Mouse (Mus musculus): ENCODE measurements around the gene Tcerg1l. TPM values are rescaled to one million over a fixed set of nuclear protein-coding genes. Genes with fewer than 3 reads are reported as not detected.

Gene Tcerg1l
- total RNA-seq (2015) (not detected in 2 replicates), total RNA-seq (2017) (1.2 TPM in 1 of 2 replicates, not detected in the other)

- no peak for ATAC-seq (replicated peaks; ENCODE audit: poor library complexity)
Measured at GRCm38 (mm10) chr7:138397485-138398181, at the start of gene Tcerg1l. Gene Tcerg1l, minus strand, starts transcription at chr7:138397730.

- no peak for ATAC-seq (replicated peaks; ENCODE audit: poor library complexity)
Measured at GRCm38 (mm10) chr7:138442096-138442495, 44.6 kb upstream of the Tcerg1l start.

GRCm38 (mm10) chr7:138432541-138432940 lies 35.0 kb upstream of the Tcerg1l start:
- no peak for ATAC-seq (replicated peaks; ENCODE audit: poor library complexity)

- ATAC-seq (replicated peaks; ENCODE audit: poor library complexity), result no peak
Measured at GRCm38 (mm10) chr7:138431456-138431855, 33.9 kb upstream of the Tcerg1l start.

GRCm38 (mm10) chr7:138429916-138430315 lies 32.4 kb upstream of the Tcerg1l start:
- ATAC-seq (replicated peaks; ENCODE audit: poor library complexity), result no peak

- ATAC-seq (replicated peaks; ENCODE audit: poor library complexity), result peak; percentile 60
Measured at GRCm38 (mm10) chr7:138428826-138429225, 31.3 kb upstream of the Tcerg1l start.

- no peak for ATAC-seq (replicated peaks; ENCODE audit: poor library complexity)
Measured at GRCm38 (mm10) chr7:138427441-138427840, 29.9 kb upstream of the Tcerg1l start.

- no peak for ATAC-seq (replicated peaks; ENCODE audit: poor library complexity)
Measured at GRCm38 (mm10) chr7:138413496-138413895, 16.0 kb upstream of the Tcerg1l start.

GRCm38 (mm10) chr7:138401641-138402040 lies 4.1 kb upstream of the Tcerg1l start:
- ATAC-seq (replicated peaks; ENCODE audit: poor library complexity), result no peak

GRCm38 (mm10) chr7:138400506-138401272 lies 3.2 kb upstream of the Tcerg1l start:
- no peak for ATAC-seq (replicated peaks; ENCODE audit: poor library complexity)

GRCm38 (mm10) chr7:138398182-138398793 lies 758 bp upstream of the Tcerg1l start:
- peak; percentile 71 for ATAC-seq (replicated peaks; ENCODE audit: poor library complexity)

GRCm38 (mm10) chr7:138396863-138397484 lies 556 bp downstream of the Tcerg1l start:
- 0 out of 2 replicates have a peak, but pooled peaks have one; percentile 37 for ATAC-seq (replicated peaks; ENCODE audit: poor library complexity)

GRCm38 (mm10) chr7:138396109-138396862 lies 1.2 kb downstream of the Tcerg1l start:
- ATAC-seq (replicated peaks; ENCODE audit: poor library complexity), result no peak

GRCm38 (mm10) chr7:138389941-138390340 lies 7.6 kb downstream of the Tcerg1l start:
- no peak for ATAC-seq (replicated peaks; ENCODE audit: poor library complexity)

- ATAC-seq (replicated peaks; ENCODE audit: poor library complexity), result no peak
Measured at GRCm38 (mm10) chr7:138389071-138389470, 8.5 kb downstream of the Tcerg1l start.

GRCm38 (mm10) chr7:138379221-138379620 lies 18.3 kb downstream of the Tcerg1l start:
- no peak for ATAC-seq (replicated peaks; ENCODE audit: poor library complexity)

- no peak for ATAC-seq (replicated peaks; ENCODE audit: poor library complexity)
Measured at GRCm38 (mm10) chr7:138378546-138378945, 19.0 kb downstream of the Tcerg1l start.

GRCm38 (mm10) chr7:138375573-138375972 lies 22.0 kb downstream of the Tcerg1l start:
- ATAC-seq (replicated peaks; ENCODE audit: poor library complexity), result no peak

GRCm38 (mm10) chr7:138374376-138374775 lies 23.2 kb downstream of the Tcerg1l start:
- ATAC-seq (replicated peaks; ENCODE audit: poor library complexity), result no peak

GRCm38 (mm10) chr7:138373530-138373929 lies 24.0 kb downstream of the Tcerg1l start:
- ATAC-seq (replicated peaks; ENCODE audit: poor library complexity), result no peak
